Mouse (Mus musculus) ES-E14 (cell line): ENCODE data around the gene Rreb1. TPM values are rescaled to one million over a fixed set of nuclear protein-coding genes. Genes with fewer than 3 reads are reported as not detected.

ENCODE experiments used
- DNase-seq: peaks from one replicate; pipeline ENCODE4 v3.0.0-alpha.2; 2013; ENCODE audit warnings: low read depth, low spot score
- H3K27ac ChIP-seq: 2 replicates; pipeline ENCODE4 v1.5.1; 2012; ENCODE audit warnings: low read depth, mild to moderate bottlenecking, low read length, moderate library complexity, mixed read lengths; ENCODE audit not compliant: poor library complexity, insufficient read depth, severe bottlenecking
- H3K36me3 ChIP-seq: 2 replicates; pipeline ENCODE4 v1.6.1; 2012; ENCODE audit warnings: mild to moderate bottlenecking, low read length, moderate library complexity, mixed read lengths; ENCODE audit not compliant: control insufficient read depth, poor library complexity, insufficient read depth, severe bottlenecking
- H3K4me1 ChIP-seq, 2 experiments: fragments of 150-350 bp in 1 of 2; sonication (generic) in 1 of 2; 2 replicates each; pipeline ENCODE4 v1.6.1; 2012; ENCODE audit warnings: low read length in 2 of 2, mild to moderate bottlenecking in 1 of 2, mixed read lengths in 1 of 2; ENCODE audit not compliant: control insufficient read depth in 2 of 2, insufficient read depth in 2 of 2, poor library complexity in 1 of 2
- H3K4me3 ChIP-seq, 2 experiments: fragments of 150-350 bp in 1 of 2; sonication (generic) in 1 of 2; 2 replicates each; pipeline ENCODE4 v1.5.1; 2012; ENCODE audit warnings: low read length in 2 of 2, low read depth in 1 of 2, mild to moderate bottlenecking in 1 of 2, mixed read lengths in 1 of 2; ENCODE audit not compliant: insufficient read depth in 1 of 2, poor library complexity in 1 of 2, severe bottlenecking in 1 of 2
- H3K9ac ChIP-seq: 2 replicates; pipeline ENCODE4 v1.6.1; 2012; ENCODE audit warnings: low read depth, mild to moderate bottlenecking, low read length, mixed read lengths; ENCODE audit not compliant: poor library complexity, insufficient read depth, severe bottlenecking
- H3K9me3 ChIP-seq: fragments of 150-350 bp; sonication (generic); 2 replicates; pipeline ENCODE4 v1.6.1; 2012; ENCODE audit warnings: low read depth, mild to moderate bottlenecking, low read length; ENCODE audit not compliant: control insufficient read depth, insufficient read depth
- CHD2 ChIP-seq: IDR thresholded peaks from 2 replicates; pipeline ENCODE4 v1.6.1; 2014; ENCODE audit warnings: mild to moderate bottlenecking, low read depth, low read length, inconsistent platforms
- HCFC1 ChIP-seq: IDR thresholded peaks from 2 replicates; pipeline ENCODE4 v1.6.1; 2012; ENCODE audit warnings: low read length, inconsistent platforms, borderline replicate concordance; ENCODE audit not compliant: insufficient read depth
- MAFK ChIP-seq: IDR thresholded peaks from 2 replicates; pipeline ENCODE4 v1.6.1; 2014; ENCODE audit warnings: mild to moderate bottlenecking, low read depth, low read length, inconsistent platforms; ENCODE audit not compliant: insufficient read depth
- ZC3H11A ChIP-seq: IDR thresholded peaks from 2 replicates; pipeline ENCODE4 v1.6.1; 2012; ENCODE audit warnings: low read depth, mild to moderate bottlenecking, inconsistent platforms, low read length, borderline replicate concordance
- ZNF384 ChIP-seq: IDR thresholded peaks from 2 replicates; pipeline ENCODE4 v1.6.1; 2012; ENCODE audit warnings: low read depth, low read length, inconsistent platforms
- in situ Hi-C, 2 experiments: fragments of 600-800 bp; cut with MboI; formaldehyde crosslinking; loops; one replicate each; pipeline ENCODE4 v1.15.1; 2025; ENCODE audit warnings: low sequenced_read_pairs in 2 of 2, inconsistent platforms in 1 of 2; ENCODE audit not compliant: unreplicated experiment in 2 of 2
- total RNA-seq: library from RNA; depleted of rRNA; stranded (reverse); fragments of 300-350 nt; gene quantifications from 2 replicates; pipeline ENCODE4 v1.2.3, GENCODE M21; 2012

The Rreb1 gene
- total RNA-seq, 1 experiment = 14.7 TPM

GRCm38 (mm10) chr13:37856537-37856936 lies 78.3 kb downstream of the Rreb1 start:
- no peak overlapping the region for H3K4me3 ChIP-seq
- no peak overlapping the region for H3K9ac ChIP-seq
- TF ChIP-seq ZNF384 (no peak), HCFC1 (no peak), ZC3H11A (no peak), MAFK (no peak), CHD2 (no peak)
- H3K9me3 ChIP-seq = no peaks in the 10 kb centered on the region
- in situ Hi-C loops = no loop called here
- peaks cover 3 to 17% of the 10 kb centered on the region in 2 experiments; a peak in 3 of 4 replicates for H3K4me1 ChIP-seq
- no peaks in the 10 kb centered on the region for H3K36me3 ChIP-seq
- H3K27ac ChIP-seq = no peak overlapping the region
- no peak for DNase-seq

DNA sequence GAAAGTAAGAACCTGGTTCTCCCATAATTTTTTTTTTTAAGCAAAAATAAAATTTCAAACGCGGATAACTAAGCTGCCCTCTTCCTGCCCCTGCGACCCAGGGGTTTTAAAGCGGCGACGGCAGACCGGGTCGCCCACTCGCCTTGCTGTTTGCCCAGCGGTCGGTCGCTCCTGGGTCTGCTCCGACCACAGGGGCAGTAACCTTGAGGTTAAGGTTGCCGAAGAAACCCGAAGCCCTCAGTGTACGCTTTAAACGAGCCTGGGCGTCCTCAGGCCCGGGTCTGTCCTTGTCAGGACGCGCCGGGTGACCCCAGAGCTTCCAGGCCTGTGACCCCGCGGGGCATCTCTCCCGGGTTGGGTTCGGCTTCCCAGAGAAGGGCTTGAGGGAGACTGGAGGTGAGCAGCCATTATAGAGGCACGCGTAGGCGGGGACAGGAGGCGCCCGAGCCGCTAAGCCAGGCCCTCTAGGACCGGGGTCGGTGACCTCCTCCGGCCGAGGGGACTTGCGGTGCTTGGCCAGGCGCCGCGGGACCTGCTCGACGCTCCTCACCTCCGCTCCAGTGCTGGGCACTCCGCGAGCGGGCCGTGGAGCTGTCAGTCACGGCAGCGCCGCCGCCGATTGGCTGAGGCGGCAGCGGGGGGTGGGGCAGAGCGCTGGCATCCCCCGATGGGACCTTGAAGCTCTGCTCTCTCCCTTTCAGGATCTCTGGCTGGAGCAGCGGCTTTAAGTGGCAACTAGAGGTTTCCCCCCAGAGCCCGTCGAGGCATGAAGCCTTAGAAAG lies 79.3 kb downstream of the Rreb1 start:
- Histone ChIP-seq H3K4me1 (peaks cover 3 to 16% of the 10 kb centered on the region in 2 experiments; a peak in 3 of 4 replicates), H3K36me3 (no peaks in the 10 kb centered on the region), H3K27ac (no peak overlapping the region), H3K9me3 (no peaks in the 10 kb centered on the region), H3K4me3 (peak overlapping the region; percentile 62 to 84), H3K9ac (peak overlapping the region; percentile 73)
- no peak for TF ChIP-seq HCFC1
- TF ChIP-seq CHD2 = peak; percentile 65
- peak; percentile 82 for DNase-seq
- in situ Hi-C loops = no loop called here

- DNase-seq = no peak
- in situ Hi-C loops = no loop called here
- peak overlapping the region; percentile 51 to 84 for H3K4me3 ChIP-seq
- no peak for TF ChIP-seq HCFC1
- no peak for TF ChIP-seq CHD2
- TF ChIP-seq MAFK = no peak
- TF ChIP-seq ZC3H11A = no peak
- no peak for TF ChIP-seq ZNF384
- H3K9ac ChIP-seq = peak overlapping the region; percentile 60
- H3K9me3 ChIP-seq = no peaks in the 10 kb centered on the region
- no peak overlapping the region for H3K27ac ChIP-seq
- H3K36me3 ChIP-seq = no peaks in the 10 kb centered on the region
- H3K4me1 ChIP-seq = peaks cover 2 to 13% of the 10 kb centered on the region in 2 experiments; a peak in 3 of 4 replicates
These were observed 79.9 kb downstream of the Rreb1 start for GRCm38 (mm10) chr13:37858066-37858501.

DNA sequence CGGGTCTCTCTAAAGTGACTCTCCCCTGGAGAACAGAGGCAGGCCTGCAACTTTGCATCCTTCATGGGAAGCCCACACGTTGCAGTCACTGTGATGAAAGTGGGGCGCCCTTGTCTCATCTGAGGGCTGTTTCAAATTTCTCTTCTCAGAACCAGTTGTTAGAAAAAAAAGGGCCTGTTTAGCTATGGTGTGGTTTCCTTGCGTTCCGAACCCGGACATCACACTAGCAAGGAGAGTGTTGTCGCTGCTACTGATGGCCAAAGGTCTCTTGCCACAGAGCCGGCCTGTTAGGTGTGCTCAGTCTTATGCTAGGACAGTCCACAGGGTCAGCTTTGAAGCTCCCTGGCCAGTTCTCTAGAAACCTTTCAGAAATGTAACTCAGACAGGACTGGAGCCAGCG lies 80.3 kb downstream of the Rreb1 start:
- no peak overlapping the region for H3K27ac ChIP-seq
- in situ Hi-C loops = no loop called here
- no peak for DNase-seq
- H3K9me3 ChIP-seq = no peaks in the 10 kb centered on the region
- peak overlapping the region; percentile 60 for H3K9ac ChIP-seq
- TF ChIP-seq MAFK = no peak
- TF ChIP-seq ZNF384 = no peak
- TF ChIP-seq HCFC1 = no peak
- no peak for TF ChIP-seq CHD2
- TF ChIP-seq ZC3H11A = no peak
- H3K4me3 ChIP-seq = peak overlapping the region; percentile 51 to 84; a peak in 3 of 4 replicates
- H3K36me3 ChIP-seq = no peaks in the 10 kb centered on the region
- peaks cover 0 to 14% of the 10 kb centered on the region in 2 experiments; a peak in 2 of 4 replicates for H3K4me1 ChIP-seq
